Mouse (Mus musculus) hindbrain, postnatal 0 days (tissue): Measurements from ENCODE around the gene Muc5b. TPM values are rescaled to one million over a fixed set of nuclear protein-coding genes. Genes with fewer than 3 reads are reported as not detected.
A peak's percentile ranks its signal among the peaks of the same experiment; 100 is the strongest.

Source experiments
- ATAC-seq: fragments of 200-750 bp; cut with Nextera tagmentation; 2 replicates; pipeline ENCODE4 v1.8.0; 2017; ENCODE audit warnings: mild to moderate bottlenecking, moderate TSS enrichment, moderate library complexity
- DNase-seq: peaks from one replicate; pipeline ENCODE4 v3.0.0-alpha.2; 2015; ENCODE audit warnings: low spot score
- H3K27ac ChIP-seq: fragments of 300-500 bp; sonication (generic); 2 replicates; pipeline ENCODE4 v1.5.1; 2014; ENCODE audit warnings: mild to moderate bottlenecking
- H3K27me3 ChIP-seq: fragments of 300-500 bp; sonication (generic); 2 replicates; pipeline ENCODE4 v1.6.1; 2014; ENCODE audit warnings: low read length, mixed read lengths; ENCODE audit not compliant: insufficient read depth
- H3K36me3 ChIP-seq: fragments of 300-500 bp; sonication (generic); 2 replicates; pipeline ENCODE4 v1.6.1; 2014; ENCODE audit warnings: low read length, mixed read lengths; ENCODE audit not compliant: insufficient read depth
- H3K4me1 ChIP-seq: fragments of 300-500 bp; sonication (generic); 2 replicates; pipeline ENCODE4 v1.6.1; 2014; ENCODE audit warnings: antibody characterized with exemption, low read length, mixed read lengths; ENCODE audit not compliant: insufficient read depth
- H3K4me2 ChIP-seq: fragments of 300-500 bp; sonication (generic); 2 replicates; pipeline ENCODE4 v1.6.1; 2014; ENCODE audit warnings: low read depth, mild to moderate bottlenecking, low read length, moderate library complexity, mixed read lengths
- H3K4me3 ChIP-seq: fragments of 300-500 bp; sonication (generic); 2 replicates; pipeline ENCODE4 v1.5.1; 2014; ENCODE audit warnings: low read length
- H3K9ac ChIP-seq: fragments of 300-500 bp; sonication (generic); replicated peaks from 2 replicates; pipeline ENCODE4 v1.6.1; 2014; ENCODE audit warnings: mild to moderate bottlenecking, low read length, moderate library complexity, mixed read lengths
- H3K9me3 ChIP-seq: fragments of 300-500 bp; sonication (generic); 2 replicates; pipeline ENCODE4 v1.6.1; 2016; ENCODE audit warnings: low read length, mixed read lengths
- CTCF ChIP-seq: IDR thresholded peaks from 2 replicates; pipeline ENCODE4 v1.5.1; 2016; ENCODE audit warnings: antibody characterized with exemption, control low read depth, low read depth
- WGBS: fragments of 180-500 bp; shearing (Covaris S2); extraction: QIAGEN DNeasy Blood & Tissue Kit; methylation state at CpG from one replicate; pipeline ENCODE4 v1.1.7; 2014; 5-methylcytosine and 5-hydroxymethylcytosine counted together
- polyA plus RNA-seq: library from polyadenylated mRNA; unstranded; fragments of >200 nt; fragmentation: Nextera tagmentation; extraction: Ambion mirVana; gene quantifications from 2 replicates; pipeline ENCODE4 v1.2.1, GENCODE M21; 2015
- total RNA-seq: library from RNA; depleted of rRNA; stranded (reverse); fragments of >200 nt; gene quantifications from 2 replicates; pipeline ENCODE4 v1.2.3, GENCODE M21; 2014

Muc5b gene
- total and polyA plus RNA-seq, 2 experiments from 2014 or later = 0.03 TPM; not detected in 1

DNA sequence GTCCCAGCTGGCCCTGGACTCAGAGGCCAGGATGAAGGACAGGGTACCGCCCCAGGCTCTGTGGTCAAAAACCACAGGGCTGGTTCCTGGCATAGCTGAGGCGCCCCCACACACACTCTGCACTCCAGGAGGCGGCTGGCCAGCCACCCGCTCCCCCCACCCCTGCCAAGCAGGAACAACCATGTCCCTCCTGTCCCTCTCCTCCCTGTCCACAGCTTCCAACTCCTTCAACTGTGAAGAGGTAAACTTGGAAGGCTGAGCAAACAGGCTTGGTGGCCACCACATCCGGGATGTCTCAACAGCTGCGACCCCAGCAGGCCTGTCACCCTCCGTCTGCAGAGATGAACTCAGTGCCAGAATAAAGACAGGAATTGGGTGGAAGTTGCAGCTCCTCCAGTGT, 2.9 kb upstream of the Muc5b start:
- WGBS = 75% methylated on average over 7 of the region's 7 CpGs
- Histone ChIP-seq H3K9ac (no peak overlapping the region), H3K4me1 (no peaks in the 10 kb centered on the region), H3K4me2 (no peak overlapping the region), H3K27ac (no peak overlapping the region), H3K4me3 (no peak overlapping the region), H3K27me3 (no peaks in the 10 kb centered on the region), H3K9me3 (no peaks in the 10 kb centered on the region), H3K36me3 (no peaks in the 10 kb centered on the region)
- no peak for TF ChIP-seq CTCF
- peak; percentile 43; the same call in 1 of the 2 replicates for ATAC-seq
- DNase-seq = peak; percentile 27

DNA sequence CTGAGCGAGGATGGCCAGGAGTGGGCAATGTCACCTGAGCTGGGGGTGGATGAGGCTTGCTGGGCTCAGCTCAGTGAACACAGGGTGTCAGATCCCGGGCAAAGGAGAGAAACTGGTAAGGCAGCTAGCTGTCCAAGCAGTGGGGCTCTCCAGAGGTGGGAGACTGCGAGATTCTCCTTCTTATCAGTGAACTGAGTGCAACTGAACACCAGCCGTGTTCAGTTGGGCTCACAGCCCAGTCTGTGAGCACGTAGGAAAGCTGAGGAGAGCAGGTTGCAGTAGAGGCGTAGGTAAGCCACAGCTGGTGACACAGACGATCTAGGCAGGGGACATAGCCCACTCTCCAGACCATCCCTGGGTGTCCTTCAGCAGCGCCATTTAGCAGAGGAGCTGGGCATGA, 2.4 kb upstream of the Muc5b start:
- Histone ChIP-seq H3K4me3 (no peak overlapping the region), H3K9me3 (no peaks in the 10 kb centered on the region), H3K27ac (no peak overlapping the region), H3K4me1 (no peaks in the 10 kb centered on the region), H3K9ac (no peak overlapping the region), H3K36me3 (no peaks in the 10 kb centered on the region), H3K4me2 (no peak overlapping the region), H3K27me3 (no peaks in the 10 kb centered on the region)
- DNase-seq (no peak), ATAC-seq (no peak)
- WGBS = 75% methylated on average over 8 of the region's 8 CpGs
- no peak for TF ChIP-seq CTCF

DNA sequence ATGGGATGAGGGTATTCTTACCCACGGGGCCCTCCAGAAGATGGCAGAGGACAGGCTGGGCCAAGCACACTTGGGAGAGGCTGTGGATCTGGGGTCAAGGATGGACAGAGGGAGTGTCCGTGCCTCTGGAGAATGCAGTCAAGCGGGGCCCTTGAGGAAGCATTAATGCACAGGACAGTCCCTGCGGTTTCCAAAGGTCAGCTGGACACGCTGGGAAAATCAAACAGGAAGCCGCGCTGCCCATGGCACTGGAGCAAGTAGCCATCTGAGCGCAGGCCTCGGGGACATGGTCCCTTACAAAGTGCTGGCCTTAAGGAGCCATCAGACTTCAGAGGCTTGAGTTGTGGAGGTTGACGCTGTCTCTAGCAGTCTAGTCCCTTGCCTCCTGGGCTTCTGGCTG, 1.5 kb downstream of the Muc5b start:
- Histone ChIP-seq H3K9me3 (no peaks in the 10 kb centered on the region), H3K4me3 (no peak overlapping the region), H3K4me2 (no peak overlapping the region), H3K27ac (no peak overlapping the region), H3K36me3 (no peaks in the 10 kb centered on the region), H3K9ac (no peak overlapping the region), H3K4me1 (no peaks in the 10 kb centered on the region), H3K27me3 (no peaks in the 10 kb centered on the region)
- ATAC-seq = no peak
- WGBS = 89% methylated on average over 10 of the region's 10 CpGs
- DNase-seq = no peak
- no peak for TF ChIP-seq CTCF

DNA sequence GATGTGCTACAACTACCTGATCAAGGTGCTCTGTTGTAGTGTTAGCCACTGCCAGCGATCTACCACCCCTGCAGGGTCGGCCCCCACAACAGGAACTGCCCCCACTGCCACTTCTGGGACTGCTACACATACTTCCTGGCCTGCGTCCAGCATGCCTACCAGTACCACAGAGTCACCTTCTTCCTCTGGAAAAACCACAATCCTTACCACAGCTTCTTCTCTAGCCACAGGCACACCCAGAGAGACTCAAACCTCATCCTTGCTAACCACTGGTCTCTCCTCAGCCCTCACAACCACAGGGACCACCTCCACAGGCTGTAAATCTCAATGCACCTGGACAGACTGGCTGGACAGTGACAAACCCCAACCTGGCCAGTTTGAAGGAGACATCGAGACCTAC, 22.2 kb downstream of the Muc5b start:
- no peaks in the 10 kb centered on the region for H3K4me1 ChIP-seq
- H3K4me2 ChIP-seq = no peak overlapping the region
- ATAC-seq (no peak), DNase-seq (no peak)
- no peak overlapping the region for H3K27ac ChIP-seq
- 87% methylated on average over 4 of the region's 4 CpGs for WGBS
- H3K27me3 ChIP-seq = no peaks in the 10 kb centered on the region
- no peak for TF ChIP-seq CTCF
- no peak overlapping the region for H3K9ac ChIP-seq
- no peak overlapping the region for H3K4me3 ChIP-seq
- no peaks in the 10 kb centered on the region for H3K9me3 ChIP-seq
- H3K36me3 ChIP-seq = no peaks in the 10 kb centered on the region

DNA sequence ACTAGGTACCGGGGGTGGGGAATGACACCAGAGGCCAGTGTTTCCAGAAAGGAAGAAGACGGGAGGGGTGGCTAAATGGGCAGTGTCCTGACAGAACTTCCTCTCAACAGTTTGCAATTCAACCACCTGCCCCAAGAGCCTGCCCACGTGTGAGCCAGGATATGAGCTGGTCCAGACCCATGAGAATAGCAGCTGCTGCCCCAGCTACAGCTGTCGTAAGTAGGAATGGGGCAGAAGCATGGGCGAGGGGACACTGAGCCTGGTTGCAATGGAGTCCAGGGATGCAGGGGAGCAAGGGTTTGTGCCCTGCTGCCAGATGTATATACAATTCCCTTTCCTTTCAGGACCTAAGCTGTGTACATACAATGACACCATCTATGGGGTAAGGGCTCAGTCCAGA, 30.8 kb downstream of the Muc5b start:
- 77% methylated on average over 5 of the region's 5 CpGs for WGBS
- H3K36me3 ChIP-seq = peaks cover 17% of the 10 kb centered on the region; the same call in 1 of the 2 replicates
- H3K9ac ChIP-seq = no peak overlapping the region
- ATAC-seq (no peak), DNase-seq (no peak)
- no peaks in the 10 kb centered on the region for H3K9me3 ChIP-seq
- no peaks in the 10 kb centered on the region for H3K4me1 ChIP-seq
- no peak overlapping the region for H3K4me3 ChIP-seq
- H3K4me2 ChIP-seq = no peak overlapping the region
- no peak for TF ChIP-seq CTCF
- no peak overlapping the region for H3K27ac ChIP-seq
- H3K27me3 ChIP-seq = no peaks in the 10 kb centered on the region

DNA sequence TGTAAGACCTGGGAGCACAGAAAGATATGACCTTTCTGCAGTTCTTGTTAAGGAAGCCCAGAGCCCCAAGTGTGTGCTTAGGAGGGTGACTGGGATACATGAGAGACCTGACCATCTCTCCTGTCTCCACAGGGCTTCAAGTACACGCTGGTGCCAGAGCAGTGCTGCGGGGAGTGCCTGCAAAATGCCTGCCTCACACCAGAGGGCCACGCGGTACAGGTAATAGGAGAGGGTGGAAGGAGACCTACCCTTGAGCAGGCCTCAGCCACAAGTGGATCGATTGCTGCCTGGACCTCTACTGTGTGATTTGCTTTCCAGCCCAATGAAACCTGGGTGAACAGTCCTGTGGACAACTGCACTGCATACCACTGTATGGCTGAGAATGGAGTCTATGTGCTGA, 31.7 kb downstream of the Muc5b start:
- TF ChIP-seq CTCF = peak; percentile 39
- no peak overlapping the region for H3K4me3 ChIP-seq
- no peak for DNase-seq
- H3K9me3 ChIP-seq = no peaks in the 10 kb centered on the region
- no peak for ATAC-seq
- H3K4me1 ChIP-seq = no peaks in the 10 kb centered on the region
- peaks cover 20% of the 10 kb centered on the region; the same call in 1 of the 2 replicates for H3K36me3 ChIP-seq
- H3K9ac ChIP-seq = no peak overlapping the region
- no peak overlapping the region for H3K4me2 ChIP-seq
- no peaks in the 10 kb centered on the region for H3K27me3 ChIP-seq
- WGBS = 81% methylated on average over 5 of the region's 5 CpGs
- no peak overlapping the region for H3K27ac ChIP-seq

DNA sequence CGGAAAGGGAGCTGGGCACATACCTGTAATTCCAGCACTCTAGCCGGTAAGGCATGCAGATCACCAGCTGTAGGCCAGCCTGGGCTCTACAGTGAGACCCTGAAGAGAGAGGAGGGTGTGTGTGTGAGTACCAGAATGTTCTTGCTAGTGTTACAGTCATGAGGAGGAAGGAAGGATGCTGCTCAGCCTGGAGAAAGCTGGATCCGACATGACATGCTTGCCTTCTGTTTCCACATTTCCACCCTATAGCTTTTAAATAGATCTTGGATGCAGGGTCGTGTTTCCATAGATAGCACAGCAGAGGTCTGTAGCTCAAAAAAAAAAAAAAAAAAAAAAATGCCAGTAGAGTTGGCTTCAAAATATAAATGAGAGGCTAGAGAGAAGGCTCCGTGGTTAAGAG, 36.0 kb downstream of the Muc5b start:
- ATAC-seq (no peak), DNase-seq (no peak)
- TF ChIP-seq CTCF = no peak
- 91% methylated on average over 5 of the region's 5 CpGs for WGBS
- Histone ChIP-seq H3K4me3 (no peak overlapping the region), H3K27me3 (no peaks in the 10 kb centered on the region), H3K9me3 (no peaks in the 10 kb centered on the region), H3K4me1 (no peaks in the 10 kb centered on the region), H3K9ac (no peak overlapping the region), H3K4me2 (no peak overlapping the region), H3K36me3 (peaks cover 22% of the 10 kb centered on the region; the same call in 1 of the 2 replicates), H3K27ac (no peak overlapping the region)
